Mouse (Mus musculus): ENCODE results near the gene Stk33. TPM values are rescaled to one million over a fixed set of nuclear protein-coding genes. Genes with fewer than 3 reads are reported as not detected.

Gene Stk33
- polyA plus RNA-seq (2014; fragmentation: Illumina TruSeq; extraction: RNeasy Lipid Tissue Mini Kit (QIAGEN cat#74804); ENCODE audit: low read depth, low replicate concordance), result 626 TPM

DNA sequence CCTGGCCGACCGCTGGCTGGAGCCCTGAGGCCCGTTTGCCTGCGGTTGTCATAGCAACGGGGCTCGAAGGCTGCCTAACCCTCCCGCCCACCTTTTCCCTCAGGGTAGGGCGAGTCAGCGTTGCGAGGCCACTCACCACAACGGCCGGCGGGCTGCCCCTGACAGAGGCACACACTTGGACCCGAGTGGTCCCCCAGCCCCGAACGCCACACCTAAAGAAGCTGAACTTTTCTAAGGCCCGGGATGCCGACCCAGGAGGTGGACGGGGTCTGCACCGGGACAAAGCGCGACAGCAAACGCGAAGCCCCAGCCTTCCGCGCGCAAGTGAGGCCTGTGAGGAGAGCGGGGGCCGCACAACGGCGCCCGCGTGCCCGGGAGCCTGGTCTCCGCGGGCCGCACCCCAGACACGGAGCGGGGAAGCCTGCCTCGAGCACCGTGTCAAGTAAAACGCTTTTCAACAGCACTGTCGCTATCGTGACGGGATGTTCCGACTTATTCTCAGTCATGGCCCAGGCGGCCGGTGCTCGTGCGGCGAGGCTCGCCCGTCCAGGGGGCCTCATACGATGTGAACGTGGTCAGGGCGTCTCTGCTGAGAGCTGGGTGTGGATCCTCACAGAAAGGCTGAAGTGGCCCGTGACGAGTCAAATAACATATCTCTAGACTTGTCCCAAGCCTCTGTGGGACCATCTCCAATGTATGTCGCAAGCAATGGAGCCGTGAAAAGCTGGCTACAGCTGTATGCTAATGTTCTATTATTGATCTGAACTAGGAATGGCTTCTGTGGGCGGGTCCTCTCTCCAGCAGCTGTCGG is at the start of gene Stk33:
Gene Stk33 (minus strand): TSS at position 301 of the 811 bp plus-strand sequence.

Other genes with a start within 250 kb of the Stk33 start
- 4.0 TPM for gene Trim66, start 69.1 kb upstream of the Stk33 start, polyA plus RNA-seq (2014; fragmentation: Illumina TruSeq; extraction: RNeasy Lipid Tissue Mini Kit (QIAGEN cat#74804); ENCODE audit: low read depth, low replicate concordance)
- gene Rpl27a, start 80.1 kb upstream of the Stk33 start, polyA plus RNA-seq (2014; fragmentation: Illumina TruSeq; extraction: RNeasy Lipid Tissue Mini Kit (QIAGEN cat#74804); ENCODE audit: low read depth, low replicate concordance), result 41.8 TPM